Mouse (Mus musculus): ENCODE results near the gene Gpnmb. TPM values are rescaled to one million over a fixed set of nuclear protein-coding genes. Genes with fewer than 3 reads are reported as not detected.

The Gpnmb gene
- total and polyA plus RNA-seq, 2 experiments from 2014 or later, result 4.0 to 13.7 TPM

DNA sequence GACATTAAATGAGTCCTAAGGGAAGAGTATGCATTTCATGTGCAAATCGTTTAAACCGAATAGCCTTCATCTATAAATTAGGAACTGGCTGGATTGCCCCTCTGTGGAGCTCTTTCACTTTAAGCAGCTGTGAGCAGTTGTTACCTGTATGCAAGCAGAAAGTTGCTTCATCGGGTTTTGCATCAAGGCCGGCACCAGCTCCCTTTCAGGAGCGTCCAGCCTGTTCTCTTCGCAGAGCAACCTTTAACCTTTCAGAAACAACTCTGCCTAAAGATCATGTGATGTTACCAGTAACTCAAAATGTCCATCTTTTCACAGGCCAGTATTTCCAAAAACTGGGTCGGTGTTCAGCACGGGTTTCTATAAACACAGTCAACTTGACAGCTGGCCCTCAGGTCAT, 10.6 kb downstream of the Gpnmb start:
- H3K27ac ChIP-seq (ENCODE audit: low read depth), result no peak overlapping the region
- H3K4me3 ChIP-seq (ENCODE audit: low read depth, low read length), result no peak overlapping the region
- H3K36me3 ChIP-seq (replicated peaks; ENCODE audit: control insufficient read depth, insufficient read depth, low read length), result no peaks in the 10 kb centered on the region
- WGBS, result 80% methylated on average over 8 of the region's 8 CpGs
- H3K9me3 ChIP-seq (replicated peaks; ENCODE audit: control insufficient read depth, low read length), result no peaks in the 10 kb centered on the region
- ATAC-seq (ENCODE audit: insufficient read depth, low read depth) (no peak), DNase-seq (ENCODE audit: low spot score) (no peak)
- no peak overlapping the region for H3K9ac ChIP-seq (replicated peaks; ENCODE audit: low read depth, low read length)
- H3K4me1 ChIP-seq (ENCODE audit: control insufficient read depth, insufficient read depth), result no peaks in the 10 kb centered on the region
- H3K27me3 ChIP-seq (ENCODE audit: control insufficient read depth, insufficient read depth, low read length), result no peaks in the 10 kb centered on the region
- no peak overlapping the region for H3K4me2 ChIP-seq (ENCODE audit: low read depth, low read length)
- TF ChIP-seq CTCF (IDR thresholded peaks at IDR 0.05; ENCODE audit: low read depth) (no peak), EP300 (IDR thresholded peaks at IDR 0.05; ENCODE audit: low read depth) (no peak)

- Histone ChIP-seq H3K36me3 (replicated peaks; ENCODE audit: control insufficient read depth, insufficient read depth, low read length) (no peaks in the 10 kb centered on the region), H3K4me1 (ENCODE audit: control insufficient read depth, insufficient read depth) (no peaks in the 10 kb centered on the region), H3K4me2 (ENCODE audit: low read depth, low read length) (no peak overlapping the region), H3K9me3 (replicated peaks; ENCODE audit: control insufficient read depth, low read length) (no peaks in the 10 kb centered on the region), H3K27ac (ENCODE audit: low read depth) (no peak overlapping the region), H3K4me3 (ENCODE audit: low read depth, low read length) (no peak overlapping the region), H3K27me3 (ENCODE audit: control insufficient read depth, insufficient read depth, low read length) (no peaks in the 10 kb centered on the region), H3K9ac (replicated peaks; ENCODE audit: low read depth, low read length) (no peak overlapping the region)
- DNase-seq (ENCODE audit: low spot score), result no peak
- no peak for ATAC-seq (ENCODE audit: insufficient read depth, low read depth)
- 58% methylated on average over 10 of the region's 10 CpGs for WGBS
- no peak for TF ChIP-seq EP300 (IDR thresholded peaks at IDR 0.05; ENCODE audit: low read depth)
- no peak for TF ChIP-seq CTCF (IDR thresholded peaks at IDR 0.05; ENCODE audit: low read depth)
Measured at GRCm38 (mm10) chr6:49047848-49048247, 11.5 kb downstream of the Gpnmb start.

DNA sequence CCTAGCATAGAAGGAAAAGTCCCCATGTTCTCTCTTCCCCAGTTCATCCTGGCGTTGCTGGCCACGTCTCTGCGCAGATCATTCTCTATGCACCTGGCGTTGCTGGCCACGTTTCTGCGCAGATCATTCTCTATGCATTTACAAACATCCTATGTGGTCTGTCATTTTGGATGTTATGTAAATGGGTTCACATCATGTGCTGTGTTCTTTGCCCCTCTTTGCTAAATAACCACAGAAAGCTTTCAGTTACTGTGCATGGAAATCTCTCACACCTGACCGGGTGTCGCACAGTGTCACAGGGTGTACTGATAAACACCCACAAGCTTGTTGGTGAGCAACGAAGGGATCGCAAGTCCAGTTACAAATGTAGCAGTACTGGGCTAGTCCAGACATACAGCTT, 12.0 kb downstream of the Gpnmb start:
- Histone ChIP-seq H3K36me3 (replicated peaks; ENCODE audit: control insufficient read depth, insufficient read depth, low read length) (no peaks in the 10 kb centered on the region), H3K27me3 (ENCODE audit: control insufficient read depth, insufficient read depth, low read length) (no peaks in the 10 kb centered on the region), H3K9me3 (replicated peaks; ENCODE audit: control insufficient read depth, low read length) (no peaks in the 10 kb centered on the region), H3K4me3 (ENCODE audit: low read depth, low read length) (no peak overlapping the region), H3K27ac (ENCODE audit: low read depth) (no peak overlapping the region), H3K4me1 (ENCODE audit: control insufficient read depth, insufficient read depth) (no peaks in the 10 kb centered on the region), H3K4me2 (ENCODE audit: low read depth, low read length) (no peak overlapping the region), H3K9ac (replicated peaks; ENCODE audit: low read depth, low read length) (no peak overlapping the region)
- DNase-seq (ENCODE audit: low spot score), result no peak
- TF ChIP-seq CTCF (IDR thresholded peaks at IDR 0.05; ENCODE audit: low read depth), result no peak
- no peak for TF ChIP-seq EP300 (IDR thresholded peaks at IDR 0.05; ENCODE audit: low read depth)
- no peak for ATAC-seq (ENCODE audit: insufficient read depth, low read depth)
- 82% methylated on average over 10 of the region's 10 CpGs for WGBS

DNA sequence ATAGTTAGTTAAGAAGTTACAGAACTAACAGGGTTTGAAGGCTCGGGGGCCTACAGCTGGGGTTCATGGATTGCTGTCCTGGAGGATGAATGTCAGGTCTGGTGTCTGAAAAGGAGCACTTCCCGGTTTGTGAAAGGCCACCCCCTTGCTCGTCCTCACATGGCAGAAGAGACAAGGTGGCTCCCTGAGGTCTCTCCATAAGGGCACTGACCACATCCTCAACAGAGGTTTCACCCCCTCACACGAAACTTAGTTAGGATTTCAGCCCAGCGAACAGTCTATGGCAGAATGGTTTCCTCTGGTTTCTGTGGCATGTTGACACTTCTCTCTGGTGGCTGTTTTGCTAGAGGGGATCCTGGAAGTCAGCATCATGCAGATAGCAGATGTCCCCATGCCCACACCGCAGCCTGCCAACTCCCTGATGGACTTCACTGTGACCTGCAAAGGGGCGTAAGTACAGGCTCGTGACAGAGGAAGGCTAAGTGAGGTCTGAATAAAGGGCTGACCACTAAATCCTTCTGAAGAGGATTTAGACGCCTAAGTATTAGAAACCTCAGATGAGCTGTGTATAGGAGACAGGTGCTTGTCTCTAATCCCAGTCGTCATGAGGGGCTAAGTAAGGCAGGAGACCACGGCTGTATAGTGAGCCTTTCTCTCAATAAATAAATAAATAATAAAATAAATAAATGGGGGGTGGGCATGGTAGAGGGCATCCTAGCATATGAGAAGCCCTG, 14.5 kb downstream of the Gpnmb start:
- Histone ChIP-seq H3K27ac (ENCODE audit: low read depth) (no peak overlapping the region), H3K4me2 (ENCODE audit: low read depth, low read length) (no peak overlapping the region), H3K27me3 (ENCODE audit: control insufficient read depth, insufficient read depth, low read length) (no peaks in the 10 kb centered on the region), H3K9ac (replicated peaks; ENCODE audit: low read depth, low read length) (no peak overlapping the region), H3K9me3 (replicated peaks; ENCODE audit: control insufficient read depth, low read length) (no peaks in the 10 kb centered on the region), H3K4me3 (ENCODE audit: low read depth, low read length) (no peak overlapping the region), H3K4me1 (ENCODE audit: control insufficient read depth, insufficient read depth) (no peaks in the 10 kb centered on the region), H3K36me3 (replicated peaks; ENCODE audit: control insufficient read depth, insufficient read depth, low read length) (no peaks in the 10 kb centered on the region)
- WGBS, result 69% methylated on average over 11 of the region's 11 CpGs
- ATAC-seq (ENCODE audit: insufficient read depth, low read depth), result no peak
- DNase-seq (ENCODE audit: low spot score), result no peak
- no peak for TF ChIP-seq EP300 (IDR thresholded peaks at IDR 0.05; ENCODE audit: low read depth)
- no peak for TF ChIP-seq CTCF (IDR thresholded peaks at IDR 0.05; ENCODE audit: low read depth)

DNA sequence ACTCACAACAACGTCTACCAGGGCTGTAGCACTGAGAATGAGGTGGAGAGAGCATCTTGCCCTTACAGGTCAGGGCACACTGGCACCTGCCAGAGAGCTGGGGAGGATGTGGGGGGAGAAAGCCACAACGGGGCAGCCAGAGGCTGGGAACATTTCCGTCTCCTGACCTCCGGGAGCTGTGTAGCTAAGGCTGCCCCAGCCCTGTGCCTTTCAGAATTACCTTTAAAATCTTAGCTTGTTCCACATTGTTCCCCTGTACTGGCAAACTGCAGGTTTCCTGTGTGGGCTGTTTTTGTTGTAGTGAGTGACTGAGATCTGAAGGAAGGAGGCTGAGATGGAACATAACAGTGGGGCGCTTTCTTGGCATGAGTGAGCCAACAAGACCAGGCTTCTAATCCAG, 15.8 kb downstream of the Gpnmb start:
- TF ChIP-seq CTCF (IDR thresholded peaks at IDR 0.05; ENCODE audit: low read depth) (no peak), EP300 (IDR thresholded peaks at IDR 0.05; ENCODE audit: low read depth) (no peak)
- no peak overlapping the region for H3K9ac ChIP-seq (replicated peaks; ENCODE audit: low read depth, low read length)
- 55% methylated on average over 5 of the region's 5 CpGs for WGBS

DNA sequence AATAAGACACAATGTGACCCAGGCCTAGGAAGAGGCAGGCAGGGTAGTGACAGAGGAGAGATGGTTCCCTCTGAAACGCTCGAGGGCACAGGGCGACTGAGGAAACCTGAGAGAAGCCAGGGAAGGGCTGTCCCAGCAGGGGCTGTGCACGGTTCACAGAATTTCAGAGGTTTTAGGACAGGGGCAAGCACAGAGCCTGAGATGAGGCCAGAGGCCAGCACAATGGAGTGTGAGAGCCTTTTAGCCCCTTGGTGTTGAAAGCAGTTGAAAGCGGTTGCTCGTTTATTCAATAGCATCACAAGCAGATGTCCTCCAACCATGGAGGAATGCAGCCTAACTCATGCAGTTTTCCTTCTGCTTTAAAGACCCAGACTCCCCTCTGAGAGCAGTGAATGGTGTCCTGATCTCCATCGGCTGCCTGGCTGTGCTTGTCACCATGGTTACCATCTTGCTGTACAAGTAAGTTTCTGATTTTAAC, 18.9 kb downstream of the Gpnmb start:
- Histone ChIP-seq H3K36me3 (replicated peaks; ENCODE audit: control insufficient read depth, insufficient read depth, low read length) (no peaks in the 10 kb centered on the region), H3K4me3 (ENCODE audit: low read depth, low read length) (no peak overlapping the region), H3K27me3 (ENCODE audit: control insufficient read depth, insufficient read depth, low read length) (no peaks in the 10 kb centered on the region), H3K4me1 (ENCODE audit: control insufficient read depth, insufficient read depth) (no peaks in the 10 kb centered on the region), H3K4me2 (ENCODE audit: low read depth, low read length) (no peak overlapping the region), H3K9ac (replicated peaks; ENCODE audit: low read depth, low read length) (no peak overlapping the region), H3K9me3 (replicated peaks; ENCODE audit: control insufficient read depth, low read length) (no peaks in the 10 kb centered on the region), H3K27ac (ENCODE audit: low read depth) (no peak overlapping the region)
- 47% methylated on average over 7 of the region's 7 CpGs for WGBS
- no peak for ATAC-seq (ENCODE audit: insufficient read depth, low read depth)
- TF ChIP-seq CTCF (IDR thresholded peaks at IDR 0.05; ENCODE audit: low read depth) (no peak), EP300 (IDR thresholded peaks at IDR 0.05; ENCODE audit: low read depth) (no peak)
- DNase-seq (ENCODE audit: low spot score), result no peak

More for the DNA sequence above, 15.8 kb downstream of the Gpnmb start:
- Histone ChIP-seq H3K4me2 (ENCODE audit: low read depth, low read length) (no peak overlapping the region), H3K4me1 (ENCODE audit: control insufficient read depth, insufficient read depth) (no peaks in the 10 kb centered on the region), H3K4me3 (ENCODE audit: low read depth, low read length) (no peak overlapping the region), H3K36me3 (replicated peaks; ENCODE audit: control insufficient read depth, insufficient read depth, low read length) (no peaks in the 10 kb centered on the region), H3K9me3 (replicated peaks; ENCODE audit: control insufficient read depth, low read length) (no peaks in the 10 kb centered on the region), H3K27ac (ENCODE audit: low read depth) (no peak overlapping the region), H3K27me3 (ENCODE audit: control insufficient read depth, insufficient read depth, low read length) (no peaks in the 10 kb centered on the region)
- no peak for DNase-seq (ENCODE audit: low spot score)
- no peak for ATAC-seq (ENCODE audit: insufficient read depth, low read depth)

Measured in heart, postnatal 0 days (tissue).